ENCODE assay signal across 28 mouse cellular contexts in genomic region chr1:66328996-66329395, GRCm38 (mm10).
A peak's percentile ranks its signal among the peaks of the same experiment; 100 is the strongest.
DNase-seq lines count a peak whose midpoint lies in the region; ATAC-seq lines count a peak whose summit lies in the region.
"Had no signal": no experiment of that assay in that cellular context is flagged by ENCODE, and none has a peak within 500 bp of the region (broad histone marks: within the 10 kb centered on the region; RNA-seq: fewer than 3 reads in every experiment).

No protein-coding gene starts in this region.

- H3K4me1 ChIP-seq in forebrain, embryonic 14.5 days (ENCODE audit: control insufficient read depth, insufficient read depth, low read length), result peaks cover 14% of the 10 kb centered on the region
- peaks cover 37% of the 10 kb centered on the region for H3K4me1 ChIP-seq in forebrain, embryonic 15.5 days
- peaks cover 19% of the 10 kb centered on the region for H3K4me1 ChIP-seq in limb, embryonic 10.5 days
- no peaks in the 10 kb centered on the region for H3K4me1 ChIP-seq in kidney, embryonic 14.5 days (ENCODE audit: control insufficient read depth, insufficient read depth, low read length)
- no peaks in the 10 kb centered on the region for H3K4me1 ChIP-seq in kidney, embryonic 15.5 days
- H3K4me1 ChIP-seq: embryonic facial prominence, embryonic 15.5 days; heart, embryonic 13.5 days; liver, embryonic 15.5 days had no signal

- no peak overlapping the region for H3K9ac ChIP-seq in forebrain, embryonic 14.5 days (ENCODE audit: low read length)
- H3K9ac ChIP-seq in forebrain, embryonic 15.5 days (replicated peaks), result no peak overlapping the region
- no peak overlapping the region for H3K9ac ChIP-seq in kidney, embryonic 14.5 days (ENCODE audit: low read depth, low read length)
- H3K9ac ChIP-seq in kidney, embryonic 15.5 days, result no peak overlapping the region
- H3K9ac ChIP-seq: embryonic facial prominence, embryonic 15.5 days; forebrain, embryonic 13.5 days; heart, embryonic 13.5 days; liver, embryonic 15.5 days; lung, embryonic 14.5 days; midbrain, embryonic 15.5 days; neural tube, embryonic 12.5 days had no signal

- no peak for ATAC-seq in forebrain, embryonic 14.5 days
- ATAC-seq in forebrain, embryonic 15.5 days (replicated peaks), result no peak
- ATAC-seq in kidney, embryonic 14.5 days (ENCODE audit: low FRiP score, low TSS enrichment), result no peak
- ATAC-seq in kidney, embryonic 15.5 days (replicated peaks; ENCODE audit: low FRiP score), result no peak

- H3K4me3 ChIP-seq in forebrain, embryonic 14.5 days (ENCODE audit: low read depth, low read length), result no peak overlapping the region
- H3K4me3 ChIP-seq in forebrain, embryonic 15.5 days, result no peak overlapping the region
- no peak overlapping the region for H3K4me3 ChIP-seq in limb, embryonic 10.5 days
- no peak overlapping the region for H3K4me3 ChIP-seq in kidney, embryonic 14.5 days (ENCODE audit: low read length)
- no peak overlapping the region for H3K4me3 ChIP-seq in kidney, embryonic 15.5 days (replicated peaks)
- H3K4me3 ChIP-seq: embryonic facial prominence, embryonic 10.5 days; embryonic facial prominence, embryonic 15.5 days; forebrain, embryonic 13.5 days; heart, embryonic 13.5 days; liver, embryonic 15.5 days; midbrain, embryonic 15.5 days; neural tube, embryonic 12.5 days had no signal

- H3K36me3 ChIP-seq in forebrain, embryonic 14.5 days (ENCODE audit: control insufficient read depth, insufficient read depth, low read length), result peaks cover 9% of the 10 kb centered on the region
- peaks cover 15% of the 10 kb centered on the region for H3K36me3 ChIP-seq in forebrain, embryonic 15.5 days
- no peaks in the 10 kb centered on the region for H3K36me3 ChIP-seq in limb, embryonic 10.5 days
- H3K36me3 ChIP-seq in kidney, embryonic 14.5 days (ENCODE audit: control insufficient read depth, insufficient read depth, low read length), result no peaks in the 10 kb centered on the region
- no peaks in the 10 kb centered on the region for H3K36me3 ChIP-seq in kidney, embryonic 15.5 days
- H3K36me3 ChIP-seq: embryonic facial prominence, embryonic 10.5 days; embryonic facial prominence, embryonic 15.5 days; G1E; heart, embryonic 13.5 days; liver, embryonic 15.5 days; neural tube, embryonic 12.5 days had no signal

- H3K9me3 ChIP-seq in forebrain, embryonic 14.5 days (replicated peaks; ENCODE audit: control insufficient read depth, low read length), result no peaks in the 10 kb centered on the region
- no peaks in the 10 kb centered on the region for H3K9me3 ChIP-seq in forebrain, embryonic 15.5 days
- H3K9me3 ChIP-seq in limb, embryonic 10.5 days (replicated peaks), result no peaks in the 10 kb centered on the region
- H3K9me3 ChIP-seq in kidney, embryonic 14.5 days (ENCODE audit: control insufficient read depth, low read length), result no peaks in the 10 kb centered on the region
- H3K9me3 ChIP-seq in kidney, embryonic 15.5 days (replicated peaks), result no peaks in the 10 kb centered on the region
- H3K9me3 ChIP-seq: embryonic facial prominence, embryonic 10.5 days; embryonic facial prominence, embryonic 15.5 days; forebrain, embryonic 13.5 days; G1E; heart, embryonic 13.5 days; liver, embryonic 15.5 days; midbrain, embryonic 15.5 days; neural tube, embryonic 12.5 days had no signal

- H3K4me2 ChIP-seq in forebrain, embryonic 14.5 days (ENCODE audit: low read length), result no peak overlapping the region
- H3K4me2 ChIP-seq in forebrain, embryonic 15.5 days (replicated peaks), result no peak overlapping the region
- no peak overlapping the region for H3K4me2 ChIP-seq in kidney, embryonic 14.5 days (replicated peaks; ENCODE audit: low read depth, low read length)
- no peak overlapping the region for H3K4me2 ChIP-seq in kidney, embryonic 15.5 days
- H3K4me2 ChIP-seq: embryonic facial prominence, embryonic 15.5 days; forebrain, embryonic 13.5 days; heart, embryonic 13.5 days; liver, embryonic 15.5 days; lung, embryonic 14.5 days; midbrain, embryonic 15.5 days; neural tube, embryonic 12.5 days had no signal

- 0 out of 2 replicates have a peak overlapping the region, but pooled peaks have one; percentile 2 for H3K27ac ChIP-seq in forebrain, embryonic 14.5 days (ENCODE audit: low read depth, low read length)
- H3K27ac ChIP-seq in forebrain, embryonic 15.5 days (replicated peaks), result no peak overlapping the region
- no peak overlapping the region for H3K27ac ChIP-seq in limb, embryonic 10.5 days
- no peak overlapping the region for H3K27ac ChIP-seq in kidney, embryonic 14.5 days (ENCODE audit: low read depth, low read length)
- H3K27ac ChIP-seq in kidney, embryonic 15.5 days, result no peak overlapping the region
- H3K27ac ChIP-seq: embryonic facial prominence, embryonic 10.5 days; embryonic facial prominence, embryonic 15.5 days; forebrain, embryonic 13.5 days; heart, embryonic 13.5 days; kidney, postnatal 0 days; liver, embryonic 15.5 days; midbrain, embryonic 15.5 days; neural tube, embryonic 12.5 days had no signal

- 10% methylated on average over 6 of the region's 6 CpGs for WGBS in forebrain, embryonic 14.5 days
- 8% methylated on average over 6 of the region's 6 CpGs for WGBS in forebrain, embryonic 15.5 days
- 59% methylated on average over 6 of the region's 6 CpGs for WGBS in limb, embryonic 10.5 days
- 54% methylated on average over 6 of the region's 6 CpGs for WGBS in kidney, embryonic 14.5 days
- 58% methylated on average over 6 of the region's 6 CpGs for WGBS in kidney, embryonic 15.5 days

- H3K27me3 ChIP-seq in forebrain, embryonic 14.5 days (replicated peaks; ENCODE audit: control insufficient read depth, insufficient read depth, low read length), result no peaks in the 10 kb centered on the region
- no peaks in the 10 kb centered on the region for H3K27me3 ChIP-seq in forebrain, embryonic 15.5 days
- no peaks in the 10 kb centered on the region for H3K27me3 ChIP-seq in limb, embryonic 10.5 days (ENCODE audit: low read depth, poor library complexity, severe bottlenecking)
- no peaks in the 10 kb centered on the region for H3K27me3 ChIP-seq in kidney, embryonic 14.5 days (ENCODE audit: control insufficient read depth, insufficient read depth, low read length)
- no peaks in the 10 kb centered on the region for H3K27me3 ChIP-seq in kidney, embryonic 15.5 days
- H3K27me3 ChIP-seq: embryonic facial prominence, embryonic 15.5 days; forebrain, embryonic 13.5 days; heart, embryonic 13.5 days; liver, embryonic 15.5 days; midbrain, embryonic 15.5 days; neural tube, embryonic 12.5 days had no signal

- DNase-seq in forebrain, embryonic 14.5 days (ENCODE audit: low spot score), result no peak
- peak; percentile 31 for DNase-seq in retina, embryonic 14.5 days (ENCODE audit: low spot score)
- DNase-seq in retina, postnatal 1 day, result no peak
- peak; percentile 30 for DNase-seq in limb, embryonic 10.5 days (ENCODE audit: low spot score)
- no peak for DNase-seq in frontal cortex, postnatal 36 days (ENCODE audit: low spot score in 2 of 2)
- DNase-seq: adrenal gland, adult 8-10 months; cerebellum, adult 2 months; cerebellum, postnatal 14 days; gastrocnemius, postnatal 10 days; heart, postnatal 10 days; kidney, adult 18-20 months; kidney, postnatal 4 days; lung, embryonic 14.5 days; lung, postnatal 14 days; spleen, adult 18-20 months; thymus, postnatal 14 days had no signal

Comparison
In these comparisons a context has a peak if more than half of its experiments do, and no peak if none do; other contexts are left out.
1. DNase-seq: peak in retina, embryonic 14.5 days (single experiment) and limb, embryonic 10.5 days (single experiment); none in forebrain, embryonic 14.5 days (single experiment), retina, postnatal 1 day (single experiment) and frontal cortex, postnatal 36 days (0 of 2).